ENCODE assay signal across 23 mouse cellular contexts in the genomic region with DNA sequence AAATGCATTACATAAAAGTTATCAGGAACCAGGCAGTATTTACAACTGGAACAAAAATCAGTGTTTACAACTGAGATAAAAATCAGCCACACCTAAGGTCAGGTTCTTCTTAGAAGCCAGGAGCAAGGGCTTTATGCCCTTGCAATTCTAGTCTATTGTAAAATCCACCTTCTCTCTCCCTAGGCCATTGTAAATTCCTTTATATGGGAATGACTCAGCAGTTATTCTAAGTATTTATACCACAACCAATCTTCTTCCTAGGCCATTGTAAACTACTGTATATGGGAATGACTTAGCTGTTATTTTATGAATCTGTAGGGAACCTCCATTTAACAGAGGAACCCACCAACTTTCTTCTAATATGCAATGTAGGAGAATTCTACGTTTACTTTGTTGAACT.
"Had no signal": no experiment of that assay in that cellular context is flagged by ENCODE, and none has a peak within 500 bp of the region (broad histone marks: within the 10 kb centered on the region; RNA-seq: fewer than 3 reads in every experiment).

No protein-coding gene starts in this region.

- H3K4me3 ChIP-seq: heart, adult 2 months; heart, embryonic 13.5 days; heart, embryonic 15.5 days; hindbrain, embryonic 13.5 days; hindbrain, embryonic 15.5 days; intestine, embryonic 15.5 days; layer of hippocampus, adult 2 months; left cerebral cortex, adult 2 months; limb, embryonic 10.5 days; limb, embryonic 12.5 days; liver, embryonic 13.5 days; liver, embryonic 15.5 days had no signal

- H3K36me3 ChIP-seq: heart, embryonic 13.5 days; heart, embryonic 15.5 days; hindbrain, embryonic 13.5 days; hindbrain, embryonic 15.5 days; intestine, embryonic 15.5 days; limb, embryonic 10.5 days; limb, embryonic 12.5 days; liver, embryonic 13.5 days; liver, embryonic 15.5 days had no signal

- H3K27ac ChIP-seq: heart, adult 2 months; heart, embryonic 13.5 days; heart, embryonic 15.5 days; hindbrain, embryonic 13.5 days; hindbrain, embryonic 15.5 days; intestine, embryonic 15.5 days; layer of hippocampus, adult 2 months; left cerebral cortex, adult 2 months; limb, embryonic 10.5 days; limb, embryonic 12.5 days; liver, embryonic 13.5 days; liver, embryonic 15.5 days had no signal

- H3K9ac ChIP-seq: heart, embryonic 13.5 days; heart, embryonic 15.5 days; hindbrain, embryonic 13.5 days; hindbrain, embryonic 15.5 days; intestine, embryonic 15.5 days; limb, embryonic 12.5 days; liver, embryonic 13.5 days; liver, embryonic 15.5 days; liver, postnatal 0 days had no signal

- DNase-seq: gastrocnemius, postnatal 14 days; gastrocnemius, postnatal 36 days; heart, adult 11 months; heart, adult 2 months; heart, postnatal 14 days; heart, postnatal 36 days; kidney, adult 18-20 months; kidney, adult 8-10 months; kidney, postnatal 10 days; kidney, postnatal 25 days; kidney, postnatal 4 days; liver, embryonic 13.5 days; liver, postnatal 0 days had no signal

- H3K9me3 ChIP-seq: heart, embryonic 13.5 days; heart, embryonic 15.5 days; hindbrain, embryonic 13.5 days; hindbrain, embryonic 15.5 days; intestine, embryonic 15.5 days; limb, embryonic 10.5 days; limb, embryonic 12.5 days; liver, embryonic 13.5 days; liver, embryonic 15.5 days had no signal

- H3K27me3 ChIP-seq: heart, embryonic 13.5 days; heart, embryonic 15.5 days; hindbrain, embryonic 13.5 days; hindbrain, embryonic 15.5 days; intestine, embryonic 15.5 days; limb, embryonic 12.5 days; liver, embryonic 13.5 days; liver, embryonic 15.5 days had no signal

- H3K4me1 ChIP-seq: heart, embryonic 13.5 days; heart, embryonic 15.5 days; hindbrain, embryonic 13.5 days; hindbrain, embryonic 15.5 days; intestine, embryonic 15.5 days; limb, embryonic 10.5 days; limb, embryonic 12.5 days; liver, embryonic 13.5 days; liver, embryonic 15.5 days had no signal
